Mouse (Mus musculus) megakaryocyte, embryonic 14.5 days (primary cell): ENCODE results near the gene Dynll1.

ENCODE experiments used
- FLI1 ChIP-seq: IDR thresholded peaks from 2 replicates; pipeline ENCODE4 v1.6.1; 2012; ENCODE audit warnings: low read length, inconsistent platforms, mixed read lengths
- GATA1 ChIP-seq: IDR thresholded peaks from 3 replicates; pipeline ENCODE4 v1.6.1; 2012; ENCODE audit warnings: mixed read lengths, low read length, inconsistent platforms, borderline replicate concordance

DNA sequence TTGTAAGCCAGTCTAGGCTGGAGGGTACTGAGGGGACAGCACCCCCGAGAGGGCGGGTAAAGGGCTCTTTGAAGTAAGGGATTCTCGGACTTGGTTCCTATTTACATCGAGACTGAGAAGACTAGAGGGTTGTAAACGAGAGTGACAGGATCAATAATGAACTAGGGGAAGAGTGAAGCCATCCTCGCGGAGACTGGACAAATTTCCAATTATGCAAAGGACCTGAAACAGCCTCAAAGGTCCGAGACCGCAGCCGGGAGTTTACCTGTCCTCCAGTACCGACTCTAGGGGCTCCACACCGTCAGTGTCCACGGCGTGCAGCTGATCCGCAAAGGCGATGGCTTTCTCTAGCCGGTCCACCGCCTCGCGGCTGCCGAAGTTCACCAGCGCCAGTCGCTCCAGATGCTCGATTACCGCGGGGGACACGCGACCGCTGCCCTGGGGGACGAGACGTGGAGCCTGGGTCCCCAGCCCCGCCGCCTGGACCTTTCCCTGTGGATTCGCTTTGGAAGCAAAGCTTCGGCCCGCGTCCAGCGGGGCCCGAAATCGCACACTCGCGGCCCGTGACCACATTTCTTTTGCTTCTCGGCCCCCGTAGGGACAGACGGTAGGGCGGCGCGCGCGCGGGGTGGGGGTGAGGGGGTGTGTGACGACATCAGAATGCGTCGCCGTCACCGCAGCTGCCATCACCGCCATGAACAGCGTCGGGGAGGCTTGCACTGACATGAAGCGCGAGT, 39.9 kb upstream of the Dynll1 start, which contains the start of the genes Gatc and Triap1:
- TF ChIP-seq GATA1 (no peak), FLI1 (no peak)
